Mouse (Mus musculus) heart, adult 2 months (tissue): ENCODE results near the gene Nfkbie.

Experiments
- CTCF ChIP-seq: fragments of 200-600 bp; IDR thresholded peaks from 2 replicates; pipeline ENCODE4 v1.8.1; 2022; ENCODE audit warnings: antibody characterized with exemption, mild to moderate bottlenecking, moderate library complexity
- EP300 ChIP-seq: fragments of 200-500 bp; IDR thresholded peaks from 2 replicates; pipeline ENCODE4 v1.6.1; 2011; ENCODE audit warnings: low read depth, low read length, control low read depth; ENCODE audit not compliant: insufficient read depth
- POLR2A ChIP-seq: fragments of 200-500 bp; IDR thresholded peaks from 2 replicates; pipeline ENCODE4 v1.6.1; 2011; ENCODE audit warnings: mild to moderate bottlenecking, low read depth, low read length, control low read depth; ENCODE audit not compliant: insufficient read depth

GRCm38 (mm10) chr17:45598376-45598775, 42.9 kb downstream of the Nfkbie start:
- no peak for TF ChIP-seq CTCF
- no peak for TF ChIP-seq EP300
- TF ChIP-seq POLR2A, result no peak
